Mouse (Mus musculus) stomach, postnatal 0 days (tissue): Measurements from ENCODE around the gene Arih2.

Experiments
- CTCF ChIP-seq: IDR thresholded peaks from 2 replicates; pipeline ENCODE4 v1.5.1; 2016; ENCODE audit warnings: antibody characterized with exemption, low read depth, mild to moderate bottlenecking, moderate library complexity
- EP300 ChIP-seq: optimal IDR thresholded peaks from 2 replicates; pipeline ENCODE3; 2016; ENCODE audit warnings: antibody characterized with exemption

DNA sequence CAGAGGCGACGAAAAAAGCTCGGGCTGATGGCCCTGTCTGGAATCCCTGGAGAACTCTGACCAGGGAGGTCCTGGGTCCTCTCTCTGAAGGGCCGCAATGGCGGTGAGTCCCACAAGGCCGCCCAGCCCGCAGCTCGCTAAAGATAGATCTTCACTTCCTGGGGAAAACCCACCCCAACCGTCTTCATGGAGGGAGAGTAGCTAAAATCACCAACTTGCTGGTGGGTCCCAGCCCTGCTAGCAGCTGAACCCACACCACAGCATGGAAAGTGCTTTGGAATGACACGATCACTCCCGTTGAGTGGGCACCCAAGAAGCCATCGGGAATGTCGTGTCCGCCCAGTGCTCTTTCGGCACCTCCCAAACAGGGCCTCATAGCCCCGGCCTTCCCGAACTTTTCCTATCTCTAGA lies 80.7 kb downstream of the Arih2 start:
- TF ChIP-seq EP300, result no peak
- TF ChIP-seq CTCF, result no peak
